Mouse (Mus musculus): Measurements from ENCODE around the gene Zfp523.
A peak's percentile ranks its signal among the peaks of the same experiment; 100 is the strongest.

- TF ChIP-seq CTCF (IDR thresholded peaks at IDR 0.05; ENCODE audit: low read depth) (peak; percentile 13; the same call in 1 of the 2 replicates), EP300 (optimal IDR thresholded peaks at IDR 0.05) (no peak)
Measured at GRCm38 (mm10) chr17:28141771-28142699, 34.9 kb upstream of the Zfp523 start, which contains the start of gene Scube3.

Data from stomach, postnatal 0 days (tissue).